Mouse (Mus musculus) intestine, embryonic 15.5 days (tissue): ENCODE results near the gene Marcksl1. TPM values are rescaled to one million over a fixed set of nuclear protein-coding genes. Genes with fewer than 3 reads are reported as not detected.
A peak's percentile ranks its signal among the peaks of the same experiment; 100 is the strongest.
"Not testable (repeated sequence)": the region's sequence is repeated elsewhere in the genome, so short reads cannot be mapped to it uniquely, and the experiment has no call there.

ENCODE experiments used
- ATAC-seq: fragments of 200-750 bp; cut with Nextera tagmentation; 2 replicates; pipeline ENCODE4 v1.8.0; 2017; ENCODE audit warnings: moderate TSS enrichment, moderate library complexity
- H3K27ac ChIP-seq: fragments of 300-500 bp; sonication (generic); 2 replicates; pipeline ENCODE4 v1.5.1; 2015; ENCODE audit warnings: mild to moderate bottlenecking, inconsistent platforms
- H3K27me3 ChIP-seq: fragments of 300-500 bp; sonication (generic); replicated peaks from 2 replicates; pipeline ENCODE4 v1.6.1; 2015; ENCODE audit warnings: inconsistent platforms
- H3K36me3 ChIP-seq: fragments of 300-500 bp; sonication (generic); 2 replicates; pipeline ENCODE4 v1.6.1; 2015; ENCODE audit warnings: inconsistent platforms
- H3K4me1 ChIP-seq: fragments of 300-500 bp; sonication (generic); replicated peaks from 2 replicates; pipeline ENCODE4 v1.6.1; 2015; ENCODE audit warnings: inconsistent platforms
- H3K4me2 ChIP-seq: fragments of 300-500 bp; sonication (generic); replicated peaks from 2 replicates; pipeline ENCODE4 v1.6.1; 2015; ENCODE audit warnings: mild to moderate bottlenecking, inconsistent platforms
- H3K4me3 ChIP-seq: fragments of 300-500 bp; sonication (generic); replicated peaks from 2 replicates; pipeline ENCODE4 v1.5.1; 2015; ENCODE audit warnings: inconsistent platforms
- H3K9ac ChIP-seq: fragments of 300-500 bp; sonication (generic); 2 replicates; pipeline ENCODE4 v1.6.1; 2015; ENCODE audit warnings: inconsistent platforms
- H3K9me3 ChIP-seq: fragments of 300-500 bp; sonication (generic); 2 replicates; pipeline ENCODE4 v1.6.1; 2016; ENCODE audit warnings: inconsistent platforms
- WGBS: fragments of 180-500 bp; shearing (Covaris S2); methylation state at CpG from one replicate; pipeline ENCODE4 v1.1.7; 2015; 5-methylcytosine and 5-hydroxymethylcytosine counted together
- polyA plus RNA-seq: library from polyadenylated mRNA; unstranded; fragments of >200 nt; fragmentation: Nextera tagmentation; extraction: Ambion mirVana; gene quantifications from 2 replicates; pipeline ENCODE4 v1.2.1, GENCODE M21; 2015

Marcksl1 gene
- polyA plus RNA-seq, 1 experiment from 2014 or later: 487 TPM

DNA sequence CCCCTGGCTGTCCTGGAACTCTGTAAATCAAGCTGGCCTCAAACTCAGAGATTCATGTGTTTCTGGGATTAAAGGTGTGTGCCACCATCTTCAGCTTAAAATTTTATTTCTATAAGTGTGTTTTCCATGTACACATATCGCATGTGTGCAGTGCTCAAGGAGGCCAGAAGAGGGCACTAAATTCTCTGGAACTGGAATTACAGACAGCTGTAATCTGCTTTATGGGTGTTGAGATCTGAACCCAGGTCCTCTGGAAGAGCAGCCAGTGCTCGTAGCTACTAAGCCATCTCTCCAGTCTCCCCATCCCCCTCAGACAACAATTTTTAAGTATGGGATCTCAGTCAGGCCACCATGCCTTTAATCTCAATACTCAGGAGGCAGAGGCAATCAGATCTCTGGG is 35.9 kb downstream of the Marcksl1 start:
- Histone ChIP-seq H3K9ac (no peak overlapping the region), H3K4me2 (no peak overlapping the region), H3K4me3 (no peak overlapping the region), H3K36me3 (no peaks in the 10 kb centered on the region), H3K27me3 (no peaks in the 10 kb centered on the region), H3K27ac (no peak overlapping the region), H3K9me3 (no peaks in the 10 kb centered on the region), H3K4me1 (no peaks in the 10 kb centered on the region)
- 95% methylated on average over 2 of the region's 2 CpGs for WGBS
- ATAC-seq: no peak

- Histone ChIP-seq H3K4me2 (no peak overlapping the region), H3K36me3 (no peaks in the 10 kb centered on the region), H3K9ac (no peak overlapping the region), H3K27me3 (no peaks in the 10 kb centered on the region), H3K4me3 (no peak overlapping the region), H3K27ac (no peak overlapping the region), H3K4me1 (no peaks in the 10 kb centered on the region), H3K9me3 (no peaks in the 10 kb centered on the region)
- WGBS: 65% methylated on average over 1 of the region's 1 CpGs
- ATAC-seq: no peak
These were observed 36.9 kb downstream of the Marcksl1 start for GRCm38 (mm10) chr4:129550295-129550694.

- not testable (repeated sequence) for H3K36me3 ChIP-seq, ATAC-seq, H3K27ac ChIP-seq
These were observed 41.1 kb downstream of the Marcksl1 start for GRCm38 (mm10) chr4:129554512-129554911.

GRCm38 (mm10) chr4:129555421-129555861 is 42.1 kb downstream of the Marcksl1 start:
- Histone ChIP-seq H3K36me3 (no peaks in the 10 kb centered on the region), H3K4me3 (peak overlapping the region; percentile 46), H3K4me2 (peak overlapping the region; percentile 87), H3K9ac (peak overlapping the region; percentile 51), H3K9me3 (no peaks in the 10 kb centered on the region), H3K27me3 (no peaks in the 10 kb centered on the region), H3K4me1 (peaks cover 10% of the 10 kb centered on the region), H3K27ac (no peak overlapping the region)
- 6% methylated on average over 16 of the region's 16 CpGs for WGBS
- ATAC-seq: peak; percentile 27

More at GRCm38 (mm10) chr4:129554512-129554911, 41.1 kb downstream of the Marcksl1 start:
- not testable (repeated sequence) for H3K4me3 ChIP-seq, H3K9ac ChIP-seq, H3K9me3 ChIP-seq, H3K4me2 ChIP-seq, H3K27me3 ChIP-seq
- peaks cover 10% of the 10 kb centered on the region for H3K4me1 ChIP-seq
- 85% methylated on average over 6 of the region's 6 CpGs for WGBS

DNA sequence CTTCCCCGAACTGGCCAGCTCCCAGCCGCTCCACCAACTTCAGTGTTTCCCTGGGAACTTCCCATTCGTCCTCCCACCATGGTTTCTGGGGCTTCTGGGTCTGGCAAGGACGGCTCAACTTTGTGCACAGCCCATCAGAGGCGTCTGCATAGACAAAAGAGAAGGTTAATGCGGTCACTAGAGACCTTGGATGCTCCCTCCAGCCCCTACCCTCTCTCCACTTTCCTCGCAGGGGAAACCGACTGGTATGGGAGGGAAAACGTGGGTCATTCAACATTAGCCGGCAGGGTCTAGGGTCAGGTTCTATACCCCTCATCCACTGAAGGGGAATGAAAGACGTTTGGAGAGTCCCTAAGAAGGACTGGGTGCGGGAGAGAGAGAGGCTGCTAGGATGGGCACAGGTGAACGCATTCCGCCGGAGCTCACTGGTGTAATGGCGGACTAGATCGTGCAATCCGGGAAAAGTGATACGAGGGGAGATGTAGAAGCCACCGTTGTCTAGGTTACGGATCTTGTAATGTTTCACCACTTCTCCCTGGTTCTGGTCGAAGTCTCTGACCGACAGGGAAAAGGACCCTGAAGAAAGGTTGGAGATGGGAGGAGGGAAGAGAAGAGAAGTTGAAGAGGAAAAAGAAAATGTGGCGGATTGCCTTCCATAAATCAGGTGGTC is 42.6 kb downstream of the Marcksl1 start:
- Histone ChIP-seq H3K27ac (peak overlapping the region; percentile 7; the same call in 1 of the 2 replicates), H3K9me3 (no peaks in the 10 kb centered on the region), H3K36me3 (no peaks in the 10 kb centered on the region), H3K4me2 (peak overlapping the region; percentile 87), H3K9ac (peak overlapping the region; percentile 51), H3K4me1 (peaks cover 10% of the 10 kb centered on the region), H3K27me3 (no peaks in the 10 kb centered on the region), H3K4me3 (peak overlapping the region; percentile 46)
- WGBS: under 1% methylated on average over 24 of the region's 24 CpGs
- peak; percentile 79 for ATAC-seq

DNA sequence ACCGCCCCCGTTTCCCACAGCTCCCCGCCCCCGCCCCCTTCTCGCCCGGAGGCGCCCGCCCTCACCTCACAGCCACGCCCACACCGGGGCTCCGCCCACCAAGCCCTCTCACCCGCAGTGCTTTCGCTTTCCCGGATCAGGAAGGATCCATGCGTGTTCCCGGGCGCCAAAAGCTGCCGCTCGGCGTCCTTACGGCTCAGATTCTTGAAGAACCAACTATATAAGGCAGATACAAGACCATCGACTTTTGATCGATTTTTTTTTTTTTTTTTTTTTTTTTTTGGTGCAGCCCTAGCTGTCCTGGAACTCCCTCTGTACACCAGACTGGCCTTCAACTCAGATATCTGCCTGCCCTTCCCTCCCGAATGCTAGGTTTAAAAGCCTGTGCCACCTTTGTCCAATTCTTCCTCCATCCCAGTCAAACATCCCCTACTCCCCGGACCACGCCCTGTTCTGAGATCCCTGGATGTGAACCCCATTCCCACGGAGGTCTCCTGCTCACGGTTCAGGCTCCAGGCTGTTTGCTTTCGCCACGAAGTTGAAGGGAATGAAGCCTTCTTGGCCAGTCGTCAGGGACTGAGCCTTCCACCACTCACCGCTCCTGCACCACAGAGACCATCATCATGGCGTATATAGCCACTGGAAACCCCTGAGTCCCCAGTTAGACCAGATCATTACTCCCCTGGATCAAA is 43.3 kb downstream of the Marcksl1 start:
- H3K9ac ChIP-seq: peak overlapping the region; percentile 51
- H3K4me3 ChIP-seq: peak overlapping the region; percentile 46
- peak overlapping the region; percentile 87 for H3K4me2 ChIP-seq
- WGBS: 5% methylated on average over 33 of the region's 33 CpGs
- ATAC-seq: peak; percentile 93
- H3K27ac ChIP-seq: 0 out of 2 replicates have a peak overlapping the region, but pooled peaks have one; percentile 48
- peaks cover 10% of the 10 kb centered on the region for H3K4me1 ChIP-seq
- no peaks in the 10 kb centered on the region for H3K36me3 ChIP-seq
- H3K9me3 ChIP-seq: no peaks in the 10 kb centered on the region
- no peaks in the 10 kb centered on the region for H3K27me3 ChIP-seq

DNA sequence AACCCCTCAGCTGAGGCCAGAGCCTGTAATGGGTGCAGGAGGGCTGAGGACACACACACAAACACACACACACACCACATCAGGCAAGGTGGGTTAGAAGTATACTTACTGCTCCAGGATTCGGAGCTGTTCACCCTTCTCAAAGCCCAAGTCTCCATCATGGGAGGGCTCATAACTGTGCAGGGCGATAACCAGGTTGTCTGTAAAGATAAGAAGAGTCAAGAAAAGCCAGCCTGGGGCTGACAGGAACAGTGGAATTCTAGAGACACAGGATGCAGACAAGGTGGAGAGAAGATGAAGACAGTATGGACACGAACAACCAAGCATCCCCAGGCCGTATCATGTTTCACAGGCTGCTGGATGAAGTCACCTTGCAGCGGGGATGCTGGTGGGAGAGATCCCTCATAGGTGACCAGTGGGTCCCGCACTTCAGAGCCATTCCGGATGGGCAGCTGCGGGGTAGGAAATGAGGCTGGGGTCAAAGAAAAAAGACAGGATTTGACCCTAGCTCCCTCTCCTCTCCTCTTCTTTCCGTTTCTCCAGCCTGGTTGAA is 44.0 kb downstream of the Marcksl1 start:
- no peaks in the 10 kb centered on the region for H3K36me3 ChIP-seq
- H3K9ac ChIP-seq: peak overlapping the region; percentile 51; the same call in 1 of the 2 replicates
- no peak overlapping the region for H3K27ac ChIP-seq
- no peaks in the 10 kb centered on the region for H3K9me3 ChIP-seq
- peak; percentile 15; the same call in 1 of the 2 replicates for ATAC-seq
- no peaks in the 10 kb centered on the region for H3K27me3 ChIP-seq
- H3K4me2 ChIP-seq: peak overlapping the region; percentile 87
- H3K4me3 ChIP-seq: peak overlapping the region; percentile 46; the same call in 1 of the 2 replicates
- 63% methylated on average over 9 of the region's 9 CpGs for WGBS
- peaks cover 10% of the 10 kb centered on the region for H3K4me1 ChIP-seq

DNA sequence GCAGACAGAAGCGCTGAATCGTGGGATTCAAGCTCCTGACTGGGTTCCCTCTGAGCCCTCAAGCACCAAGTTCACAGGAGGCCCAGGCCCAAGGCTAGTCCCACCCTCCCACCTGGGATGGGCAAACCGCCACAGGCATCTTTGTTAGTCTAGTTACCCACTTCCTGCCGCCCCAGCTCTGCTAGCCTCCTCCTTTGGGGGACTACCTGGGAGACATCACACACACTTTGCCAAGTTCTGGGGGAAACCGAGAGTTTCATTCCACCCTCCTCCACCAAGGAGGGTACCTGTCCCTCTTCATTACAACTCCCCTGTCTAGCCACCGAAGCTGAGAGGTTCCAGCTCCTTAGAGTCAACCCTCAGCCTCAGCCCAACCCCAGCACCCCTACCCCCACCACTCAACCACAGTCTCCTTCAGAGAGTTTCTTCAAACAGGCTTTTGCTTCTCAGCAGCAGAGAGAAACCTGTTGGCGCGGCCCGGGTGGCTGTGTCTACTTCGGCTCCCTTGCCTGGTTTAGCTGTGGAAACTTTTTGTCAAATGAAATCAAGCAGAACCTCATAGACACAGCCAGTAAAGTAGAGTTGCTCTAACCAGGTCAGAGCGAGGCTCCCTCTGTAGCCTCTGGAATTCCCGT is 45.1 kb downstream of the Marcksl1 start:
- Histone ChIP-seq H3K36me3 (no peaks in the 10 kb centered on the region), H3K4me1 (peaks cover 12% of the 10 kb centered on the region), H3K9ac (no peak overlapping the region), H3K27ac (no peak overlapping the region), H3K4me3 (no peak overlapping the region), H3K9me3 (no peaks in the 10 kb centered on the region), H3K27me3 (no peaks in the 10 kb centered on the region), H3K4me2 (no peak overlapping the region)
- WGBS: 87% methylated on average over 12 of the region's 12 CpGs
- ATAC-seq: no peak

DNA sequence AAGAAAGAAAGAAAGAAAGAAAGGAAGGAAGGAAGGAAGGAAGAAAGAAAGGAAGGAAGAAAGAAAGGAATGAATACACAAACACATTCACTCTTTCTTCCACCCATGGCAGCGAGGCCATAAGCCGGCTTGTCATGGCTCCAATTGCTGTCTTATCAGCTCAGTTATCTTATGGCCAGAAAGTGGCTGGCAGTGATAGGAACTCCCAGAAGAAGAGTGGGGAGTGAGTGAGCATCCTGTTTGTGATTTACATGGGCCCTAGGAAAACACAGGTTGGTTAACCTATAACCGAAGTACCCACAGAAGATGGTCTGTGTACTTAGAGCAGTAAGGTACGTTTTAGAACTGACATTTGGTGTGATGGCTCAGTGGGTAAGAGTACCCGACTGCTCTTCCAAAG is 47.8 kb downstream of the Marcksl1 start:
- Histone ChIP-seq H3K4me2 (no peak overlapping the region), H3K27me3 (no peaks in the 10 kb centered on the region), H3K27ac (no peak overlapping the region), H3K9me3 (no peaks in the 10 kb centered on the region), H3K9ac (no peak overlapping the region), H3K36me3 (no peaks in the 10 kb centered on the region), H3K4me1 (peaks cover 16% of the 10 kb centered on the region), H3K4me3 (no peak overlapping the region)
- 72% methylated on average over 5 of the region's 5 CpGs for WGBS
- no peak for ATAC-seq

- ATAC-seq: peak; percentile 80
These were observed 50.3 kb downstream of the Marcksl1 start for GRCm38 (mm10) chr4:129563718-129564117.

DNA sequence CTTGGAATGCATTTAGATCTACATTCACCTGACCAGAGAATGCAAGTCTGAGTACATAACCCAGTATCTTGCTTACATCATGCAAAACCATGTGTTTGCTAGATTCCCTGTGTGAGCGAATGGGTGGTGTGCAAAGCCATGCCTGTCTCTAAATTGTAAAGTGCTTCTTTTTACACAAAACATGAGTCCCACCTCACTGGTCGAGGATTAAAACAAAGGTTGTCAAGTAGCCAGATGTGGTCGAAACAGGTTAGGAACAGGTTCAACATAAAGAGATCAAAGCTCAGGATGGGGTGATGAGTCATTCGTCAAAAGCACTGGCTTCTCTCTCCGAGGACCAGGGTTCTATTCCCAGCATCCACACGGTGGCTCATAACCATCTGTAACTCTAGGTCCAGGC is 51.8 kb downstream of the Marcksl1 start:
- Histone ChIP-seq H3K9ac (no peak overlapping the region), H3K36me3 (no peaks in the 10 kb centered on the region), H3K4me2 (no peak overlapping the region), H3K4me3 (no peak overlapping the region), H3K9me3 (no peaks in the 10 kb centered on the region), H3K27ac (no peak overlapping the region), H3K4me1 (peaks cover 9% of the 10 kb centered on the region), H3K27me3 (no peaks in the 10 kb centered on the region)
- no peak for ATAC-seq
- 79% methylated on average over 6 of the region's 6 CpGs for whole genome bisulfite sequencing

More at GRCm38 (mm10) chr4:129563718-129564117, 50.3 kb downstream of the Marcksl1 start:
- H3K9ac ChIP-seq: no peak overlapping the region
- no peak overlapping the region; the same call in 1 of the 2 replicates for H3K4me2 ChIP-seq
- no peaks in the 10 kb centered on the region for H3K36me3 ChIP-seq
- H3K9me3 ChIP-seq: no peaks in the 10 kb centered on the region
- H3K27me3 ChIP-seq: no peaks in the 10 kb centered on the region
- 12% methylated on average over 8 of the region's 8 CpGs for WGBS
- H3K4me1 ChIP-seq: peaks cover 9% of the 10 kb centered on the region
- peak overlapping the region; percentile 18; the same call in 1 of the 2 replicates for H3K27ac ChIP-seq
- no peak overlapping the region for H3K4me3 ChIP-seq
